Mouse (Mus musculus) neural tube, embryonic 14.5 days (tissue): ENCODE results near the gene Inafm2. TPM values are rescaled to one million over a fixed set of nuclear protein-coding genes. Genes with fewer than 3 reads are reported as not detected.

Experiments used
- ATAC-seq: fragments of 200-750 bp; cut with Nextera tagmentation; 2 replicates; pipeline ENCODE4 v1.8.0; 2017; ENCODE audit warnings: low read depth, mild to moderate bottlenecking, moderate TSS enrichment, moderate library complexity
- H3K27ac ChIP-seq: fragments of 300-500 bp; sonication (generic); 2 replicates; pipeline ENCODE4 v1.5.1; 2014; ENCODE audit warnings: low read depth, mild to moderate bottlenecking, control low read depth, low read length, moderate library complexity, mixed read lengths
- H3K27me3 ChIP-seq: fragments of 300-500 bp; sonication (generic); 2 replicates; pipeline ENCODE4 v1.6.1; 2014; ENCODE audit warnings: low read length; ENCODE audit not compliant: control insufficient read depth, insufficient read depth
- H3K36me3 ChIP-seq: fragments of 300-500 bp; sonication (generic); 2 replicates; pipeline ENCODE4 v1.6.1; 2014; ENCODE audit warnings: low read length, mixed read lengths; ENCODE audit not compliant: control insufficient read depth, insufficient read depth
- H3K4me1 ChIP-seq: fragments of 300-500 bp; sonication (generic); 2 replicates; pipeline ENCODE4 v1.6.1; 2014; ENCODE audit warnings: low read length; ENCODE audit not compliant: control insufficient read depth, insufficient read depth
- H3K4me2 ChIP-seq: fragments of 300-500 bp; sonication (generic); 2 replicates; pipeline ENCODE4 v1.6.1; 2014; ENCODE audit warnings: mild to moderate bottlenecking, low read depth, low read length, control low read depth
- H3K4me3 ChIP-seq: fragments of 300-500 bp; sonication (generic); 2 replicates; pipeline ENCODE4 v1.5.1; 2014; ENCODE audit warnings: low read depth, low read length, control low read depth, mixed read lengths
- H3K9ac ChIP-seq: fragments of 300-500 bp; sonication (generic); replicated peaks from 2 replicates; pipeline ENCODE4 v1.6.1; 2014; ENCODE audit warnings: low read depth, mild to moderate bottlenecking, control low read depth, low read length, mixed read lengths
- H3K9me3 ChIP-seq: fragments of 300-500 bp; sonication (generic); 2 replicates; pipeline ENCODE4 v1.6.1; 2016; ENCODE audit warnings: low read length; ENCODE audit not compliant: control insufficient read depth
- WGBS: fragments of 180-500 bp; shearing (Covaris S2); extraction: QIAGEN DNeasy Blood & Tissue Kit; methylation state at CpG from one replicate; pipeline ENCODE4 v1.1.7; 2014; 5-methylcytosine and 5-hydroxymethylcytosine counted together
- polyA plus RNA-seq: library from polyadenylated mRNA; unstranded; fragments of >200 nt; fragmentation: Nextera tagmentation; extraction: Ambion mirVana; gene quantifications from 2 replicates; pipeline ENCODE4 v1.2.1, GENCODE M21; 2014

Gene Inafm2
- polyA plus RNA-seq, 1 experiment from 2014 or later = 32.3 TPM

- Histone ChIP-seq H3K36me3 (no peaks in the 10 kb centered on the region), H3K27me3 (no peaks in the 10 kb centered on the region), H3K9ac (no peak overlapping the region), H3K4me2 (no peak overlapping the region), H3K9me3 (no peaks in the 10 kb centered on the region), H3K4me1 (no peaks in the 10 kb centered on the region), H3K27ac (no peak overlapping the region), H3K4me3 (no peak overlapping the region)
- 85% methylated on average over 5 of the region's 5 CpGs for WGBS
- no peak for ATAC-seq
Measured at GRCm38 (mm10) chr2:118731981-118732380, 13.6 kb upstream of the Inafm2 start.

- H3K27me3 ChIP-seq = no peaks in the 10 kb centered on the region
- 66% methylated on average over 5 of the region's 5 CpGs for WGBS
- no peaks in the 10 kb centered on the region for H3K9me3 ChIP-seq
- H3K4me1 ChIP-seq = no peaks in the 10 kb centered on the region
- no peak overlapping the region for H3K4me2 ChIP-seq
- no peak overlapping the region for H3K4me3 ChIP-seq
- ATAC-seq = no peak
- H3K36me3 ChIP-seq = no peaks in the 10 kb centered on the region
- H3K9ac ChIP-seq = no peak overlapping the region
- H3K27ac ChIP-seq = no peak overlapping the region
Measured at GRCm38 (mm10) chr2:118733341-118733740, 12.2 kb upstream of the Inafm2 start.

GRCm38 (mm10) chr2:118740341-118740740 is 5.2 kb upstream of the Inafm2 start:
- Histone ChIP-seq H3K9ac (no peak overlapping the region), H3K4me2 (no peak overlapping the region), H3K27ac (no peak overlapping the region), H3K27me3 (no peaks in the 10 kb centered on the region), H3K9me3 (no peaks in the 10 kb centered on the region), H3K36me3 (no peaks in the 10 kb centered on the region), H3K4me3 (no peak overlapping the region), H3K4me1 (peaks cover 7% of the 10 kb centered on the region)
- no peak for ATAC-seq
- 73% methylated on average over 3 of the region's 3 CpGs for WGBS

GRCm38 (mm10) chr2:118741183-118741582 is 4.4 kb upstream of the Inafm2 start:
- H3K9me3 ChIP-seq = no peaks in the 10 kb centered on the region
- peaks cover 7% of the 10 kb centered on the region for H3K4me1 ChIP-seq
- no peak overlapping the region for H3K4me2 ChIP-seq
- ATAC-seq = no peak
- no peak overlapping the region for H3K4me3 ChIP-seq
- no peaks in the 10 kb centered on the region for H3K36me3 ChIP-seq
- no peak overlapping the region for H3K9ac ChIP-seq
- no peaks in the 10 kb centered on the region for H3K27me3 ChIP-seq
- H3K27ac ChIP-seq = no peak overlapping the region
- 72% methylated on average over 9 of the region's 9 CpGs for WGBS

GRCm38 (mm10) chr2:118743261-118743943 is 2.2 kb upstream of the Inafm2 start:
- Histone ChIP-seq H3K9ac (no peak overlapping the region), H3K4me2 (no peak overlapping the region), H3K27me3 (no peaks in the 10 kb centered on the region), H3K36me3 (no peaks in the 10 kb centered on the region), H3K27ac (no peak overlapping the region), H3K4me1 (peaks cover 23% of the 10 kb centered on the region), H3K9me3 (no peaks in the 10 kb centered on the region), H3K4me3 (no peak overlapping the region)
- ATAC-seq = no peak
- WGBS = 19% methylated on average over 8 of the region's 8 CpGs

- no peak for ATAC-seq
- Histone ChIP-seq H3K9me3 (no peaks in the 10 kb centered on the region), H3K4me3 (no peak overlapping the region), H3K4me1 (peaks cover 33% of the 10 kb centered on the region), H3K27me3 (no peaks in the 10 kb centered on the region), H3K36me3 (no peaks in the 10 kb centered on the region), H3K4me2 (peak overlapping the region; percentile 91; the same call in 1 of the 2 replicates), H3K9ac (no peak overlapping the region), H3K27ac (no peak overlapping the region)
- 8% methylated on average over 7 of the region's 7 CpGs for WGBS
Measured at GRCm38 (mm10) chr2:118744621-118745020, 937 bp upstream of the Inafm2 start.

- peak overlapping the region; percentile 73; the same call in 1 of the 2 replicates for H3K27ac ChIP-seq
- under 1% methylated on average over 72 of the region's 113 CpGs for WGBS
- ATAC-seq = peak; percentile 52
- H3K9me3 ChIP-seq = no peaks in the 10 kb centered on the region
- peaks cover 43% of the 10 kb centered on the region for H3K4me1 ChIP-seq
- H3K27me3 ChIP-seq = no peaks in the 10 kb centered on the region
- peak overlapping the region; percentile 91 for H3K4me2 ChIP-seq
- H3K4me3 ChIP-seq = peak overlapping the region; percentile 83
- peak overlapping the region; percentile 93 for H3K9ac ChIP-seq
- H3K36me3 ChIP-seq = no peaks in the 10 kb centered on the region
Measured at GRCm38 (mm10) chr2:118745915-118746901, 650 bp downstream of the Inafm2 start.

- H3K36me3 ChIP-seq = no peaks in the 10 kb centered on the region
- peak overlapping the region; percentile 93; the same call in 1 of the 2 replicates for H3K9ac ChIP-seq
- ATAC-seq = no peak
- peaks cover 43% of the 10 kb centered on the region for H3K4me1 ChIP-seq
- no peak overlapping the region for H3K27ac ChIP-seq
- H3K4me3 ChIP-seq = peak overlapping the region; percentile 83
- peak overlapping the region; percentile 91 for H3K4me2 ChIP-seq
- WGBS = 29% methylated on average over 10 of the region's 10 CpGs
- H3K9me3 ChIP-seq = no peaks in the 10 kb centered on the region
- no peaks in the 10 kb centered on the region for H3K27me3 ChIP-seq
Measured at GRCm38 (mm10) chr2:118747301-118747960, 1.9 kb downstream of the Inafm2 start.
